Mouse (Mus musculus) limb, embryonic 12.5 days (tissue): ENCODE data around the gene Pde4d. TPM values are rescaled to one million over a fixed set of nuclear protein-coding genes. Genes with fewer than 3 reads are reported as not detected.
A peak's percentile ranks its signal among the peaks of the same experiment; 100 is the strongest.

Experiments used
- ATAC-seq: fragments of 200-750 bp; cut with Nextera tagmentation; 2 replicates; pipeline ENCODE4 v1.8.0; 2017; ENCODE audit warnings: low read depth, moderate TSS enrichment; ENCODE audit not compliant: insufficient number of reproducible peaks, insufficient read depth, low FRiP score, low TSS enrichment
- H3K27ac ChIP-seq: fragments of 300-500 bp; sonication (generic); 2 replicates; pipeline ENCODE4 v1.5.1; 2016; ENCODE audit warnings: mild to moderate bottlenecking, moderate library complexity
- H3K27me3 ChIP-seq: fragments of 300-500 bp; sonication (generic); 2 replicates; pipeline ENCODE4 v1.6.1; 2016; ENCODE audit warnings: mild to moderate bottlenecking, moderate library complexity
- H3K36me3 ChIP-seq: fragments of 300-500 bp; sonication (generic); 2 replicates; pipeline ENCODE4 v1.6.1; 2016; ENCODE audit warnings: mild to moderate bottlenecking, moderate library complexity
- H3K4me1 ChIP-seq: fragments of 300-500 bp; sonication (generic); replicated peaks from 2 replicates; pipeline ENCODE4 v1.6.1; 2016
- H3K4me2 ChIP-seq: fragments of 300-500 bp; sonication (generic); 2 replicates; pipeline ENCODE4 v1.6.1; 2016; ENCODE audit warnings: mild to moderate bottlenecking, moderate library complexity
- H3K4me3 ChIP-seq: fragments of 300-500 bp; sonication (generic); replicated peaks from 2 replicates; pipeline ENCODE4 v1.5.1; 2016; ENCODE audit warnings: mild to moderate bottlenecking
- H3K9ac ChIP-seq: fragments of 300-500 bp; sonication (generic); replicated peaks from 2 replicates; pipeline ENCODE4 v1.6.1; 2016; ENCODE audit warnings: mild to moderate bottlenecking, moderate library complexity
- H3K9me3 ChIP-seq: fragments of 300-500 bp; sonication (generic); 2 replicates; pipeline ENCODE4 v1.6.1; 2016; ENCODE audit warnings: mild to moderate bottlenecking, moderate library complexity
- WGBS: fragments of 180-500 bp; shearing (Covaris S2); methylation state at CpG from one replicate; pipeline ENCODE4 v1.1.7; 2016; 5-methylcytosine and 5-hydroxymethylcytosine counted together
- polyA plus RNA-seq: library from polyadenylated mRNA; unstranded; fragments of >200 nt; fragmentation: Nextera tagmentation; extraction: Ambion mirVana; gene quantifications from 2 replicates; pipeline ENCODE4 v1.2.1, GENCODE M21; 2016

Pde4d gene
- polyA plus RNA-seq, 1 experiment from 2014 or later = 23.7 TPM

- no peaks in the 10 kb centered on the region for H3K9me3 ChIP-seq
- no peak overlapping the region for H3K9ac ChIP-seq
- ATAC-seq = no peak
Observed at GRCm38 (mm10) chr13:109315608-109316007, 865.9 kb downstream of the Pde4d start.

GRCm38 (mm10) chr13:109317644-109318043 lies 867.9 kb downstream of the Pde4d start:
- 95% methylated on average over 2 of the region's 2 CpGs for WGBS
- Histone ChIP-seq H3K27me3 (no peaks in the 10 kb centered on the region), H3K4me1 (peaks cover 7% of the 10 kb centered on the region; the same call in 1 of the 2 replicates), H3K9ac (no peak overlapping the region), H3K9me3 (no peaks in the 10 kb centered on the region), H3K4me2 (no peak overlapping the region), H3K36me3 (no peaks in the 10 kb centered on the region), H3K27ac (no peak overlapping the region), H3K4me3 (no peak overlapping the region)
- no peak for ATAC-seq

More at GRCm38 (mm10) chr13:109315608-109316007, 865.9 kb downstream of the Pde4d start:
- H3K36me3 ChIP-seq = no peaks in the 10 kb centered on the region
- H3K4me1 ChIP-seq = peaks cover 7% of the 10 kb centered on the region; the same call in 1 of the 2 replicates
- no peak overlapping the region for H3K27ac ChIP-seq
- H3K4me3 ChIP-seq = no peak overlapping the region
- no peaks in the 10 kb centered on the region for H3K27me3 ChIP-seq
- WGBS = 82% methylated on average over 9 of the region's 9 CpGs
- H3K4me2 ChIP-seq = no peak overlapping the region

GRCm38 (mm10) chr13:109318434-109318998 lies 868.8 kb downstream of the Pde4d start:
- Histone ChIP-seq H3K27ac (no peak overlapping the region), H3K27me3 (no peaks in the 10 kb centered on the region), H3K9me3 (no peaks in the 10 kb centered on the region), H3K4me3 (no peak overlapping the region), H3K4me1 (peaks cover 7% of the 10 kb centered on the region; the same call in 1 of the 2 replicates), H3K4me2 (no peak overlapping the region), H3K9ac (no peak overlapping the region), H3K36me3 (no peaks in the 10 kb centered on the region)
- no peak for ATAC-seq
- 74% methylated on average over 3 of the region's 3 CpGs for WGBS

- no peak overlapping the region for H3K4me3 ChIP-seq
- H3K9ac ChIP-seq = no peak overlapping the region
- no peaks in the 10 kb centered on the region for H3K36me3 ChIP-seq
- no peaks in the 10 kb centered on the region for H3K4me1 ChIP-seq
- WGBS = 79% methylated on average over 5 of the region's 5 CpGs
- H3K4me2 ChIP-seq = no peak overlapping the region
- H3K27me3 ChIP-seq = no peaks in the 10 kb centered on the region
- no peak for ATAC-seq
- H3K9me3 ChIP-seq = no peaks in the 10 kb centered on the region
- H3K27ac ChIP-seq = no peak overlapping the region
Observed at GRCm38 (mm10) chr13:109326061-109326460, 876.3 kb downstream of the Pde4d start.

- 68% methylated on average over 1 of the region's 1 CpGs for whole genome bisulfite sequencing
- H3K4me3 ChIP-seq = no peak overlapping the region
Observed at GRCm38 (mm10) chr13:109331563-109331962, 881.8 kb downstream of the Pde4d start.

GRCm38 (mm10) chr13:109341902-109342301 lies 892.2 kb downstream of the Pde4d start:
- ATAC-seq = no peak
- WGBS = 54% methylated on average over 3 of the region's 3 CpGs

More at GRCm38 (mm10) chr13:109331563-109331962, 881.8 kb downstream of the Pde4d start:
- Histone ChIP-seq H3K4me1 (no peaks in the 10 kb centered on the region), H3K9ac (no peak overlapping the region), H3K4me2 (no peak overlapping the region), H3K9me3 (no peaks in the 10 kb centered on the region), H3K27ac (no peak overlapping the region), H3K36me3 (no peaks in the 10 kb centered on the region), H3K27me3 (no peaks in the 10 kb centered on the region)
- no peak for ATAC-seq

GRCm38 (mm10) chr13:109342469-109342868 lies 892.7 kb downstream of the Pde4d start:
- H3K9me3 ChIP-seq = no peaks in the 10 kb centered on the region
- no peak overlapping the region for H3K4me2 ChIP-seq
- H3K36me3 ChIP-seq = no peaks in the 10 kb centered on the region
- no peaks in the 10 kb centered on the region for H3K27me3 ChIP-seq
- H3K4me3 ChIP-seq = no peak overlapping the region
- 0 out of 2 replicates have a peak, but pooled peaks cover 7% of the 10 kb centered on the region for H3K4me1 ChIP-seq
- WGBS = 41% methylated on average over 6 of the region's 6 CpGs
- ATAC-seq = no peak
- no peak overlapping the region for H3K9ac ChIP-seq
- no peak overlapping the region for H3K27ac ChIP-seq

More at GRCm38 (mm10) chr13:109341902-109342301, 892.2 kb downstream of the Pde4d start:
- H3K27ac ChIP-seq = no peak overlapping the region
- H3K4me3 ChIP-seq = no peak overlapping the region
- H3K27me3 ChIP-seq = no peaks in the 10 kb centered on the region
- H3K36me3 ChIP-seq = no peaks in the 10 kb centered on the region
- H3K4me2 ChIP-seq = no peak overlapping the region
- H3K4me1 ChIP-seq = 0 out of 2 replicates have a peak, but pooled peaks cover 7% of the 10 kb centered on the region
- H3K9ac ChIP-seq = no peak overlapping the region
- H3K9me3 ChIP-seq = no peaks in the 10 kb centered on the region

GRCm38 (mm10) chr13:109343596-109343995 lies 893.8 kb downstream of the Pde4d start:
- H3K4me1 ChIP-seq = 0 out of 2 replicates have a peak, but pooled peaks cover 7% of the 10 kb centered on the region
- no peak overlapping the region for H3K9ac ChIP-seq
- H3K27me3 ChIP-seq = no peaks in the 10 kb centered on the region
- no peak overlapping the region for H3K4me3 ChIP-seq
- no peak overlapping the region for H3K27ac ChIP-seq
- 2% methylated on average over 4 of the region's 4 CpGs for WGBS
- no peaks in the 10 kb centered on the region for H3K9me3 ChIP-seq
- no peak overlapping the region for H3K4me2 ChIP-seq
- ATAC-seq = peak; percentile 78; the same call in 1 of the 2 replicates
- H3K36me3 ChIP-seq = no peaks in the 10 kb centered on the region

- H3K9me3 ChIP-seq = no peaks in the 10 kb centered on the region
- no peak for ATAC-seq
- 72% methylated on average over 11 of the region's 11 CpGs for WGBS
- H3K4me3 ChIP-seq = no peak overlapping the region
- no peak overlapping the region for H3K4me2 ChIP-seq
- H3K4me1 ChIP-seq = 0 out of 2 replicates have a peak, but pooled peaks cover 2% of the 10 kb centered on the region
- no peaks in the 10 kb centered on the region for H3K27me3 ChIP-seq
- H3K36me3 ChIP-seq = no peaks in the 10 kb centered on the region
- H3K9ac ChIP-seq = no peak overlapping the region
- no peak overlapping the region for H3K27ac ChIP-seq
Observed at GRCm38 (mm10) chr13:109347770-109348169, 898.0 kb downstream of the Pde4d start.

- 88% methylated on average over 6 of the region's 6 CpGs for WGBS
- Histone ChIP-seq H3K4me1 (no peaks in the 10 kb centered on the region), H3K27ac (no peak overlapping the region), H3K36me3 (no peaks in the 10 kb centered on the region), H3K27me3 (no peaks in the 10 kb centered on the region), H3K4me2 (no peak overlapping the region), H3K4me3 (no peak overlapping the region), H3K9ac (no peak overlapping the region), H3K9me3 (no peaks in the 10 kb centered on the region)
- no peak for ATAC-seq
Observed at GRCm38 (mm10) chr13:109348316-109348715, 898.6 kb downstream of the Pde4d start.

- no peak for ATAC-seq
- Histone ChIP-seq H3K4me2 (no peak overlapping the region), H3K9me3 (no peaks in the 10 kb centered on the region), H3K9ac (no peak overlapping the region), H3K36me3 (no peaks in the 10 kb centered on the region), H3K4me3 (no peak overlapping the region), H3K27ac (no peak overlapping the region), H3K4me1 (no peaks in the 10 kb centered on the region; the same call in 1 of the 2 replicates), H3K27me3 (no peaks in the 10 kb centered on the region)
- 79% methylated on average over 7 of the region's 7 CpGs for WGBS
Observed at GRCm38 (mm10) chr13:109350100-109350499, 900.4 kb downstream of the Pde4d start.

GRCm38 (mm10) chr13:109354017-109354416 lies 904.3 kb downstream of the Pde4d start:
- no peak overlapping the region for H3K9ac ChIP-seq

More at GRCm38 (mm10) chr13:109354017-109354416, 904.3 kb downstream of the Pde4d start:
- H3K9me3 ChIP-seq = no peaks in the 10 kb centered on the region
- H3K27ac ChIP-seq = no peak overlapping the region
- H3K36me3 ChIP-seq = no peaks in the 10 kb centered on the region
- no peaks in the 10 kb centered on the region for H3K27me3 ChIP-seq
- no peak for ATAC-seq
- 85% methylated on average over 7 of the region's 7 CpGs for WGBS
- no peak overlapping the region for H3K4me3 ChIP-seq
- H3K4me1 ChIP-seq = no peaks in the 10 kb centered on the region; the same call in 1 of the 2 replicates
- no peak overlapping the region for H3K4me2 ChIP-seq
